Mouse (Mus musculus): ENCODE results near the gene Ccdc146.

DNA sequence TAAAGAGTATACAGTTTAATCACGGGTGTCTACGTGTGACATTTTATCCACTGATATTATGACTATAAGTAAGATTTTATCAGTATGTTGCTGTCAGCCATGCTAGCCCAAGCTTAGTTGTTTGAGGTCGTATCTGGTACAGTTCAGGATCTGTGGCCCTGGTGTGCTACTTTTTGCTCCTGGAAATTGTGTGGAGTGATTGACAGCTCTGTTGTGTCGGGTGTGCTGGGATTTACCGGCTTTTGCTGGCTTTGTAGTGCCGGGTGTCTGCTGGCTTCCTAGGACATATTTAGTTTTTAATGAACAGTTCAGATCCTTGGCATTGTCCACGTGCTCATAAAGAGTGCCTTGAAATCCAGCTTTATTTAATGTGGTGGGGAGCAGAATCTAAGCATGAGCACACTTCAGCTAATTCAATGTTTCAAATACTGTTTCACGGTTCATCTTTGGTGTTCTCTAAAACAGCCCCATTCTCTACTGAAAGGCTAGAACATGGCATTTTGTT, 12.0 kb upstream of the Ccdc146 start:
- TF ChIP-seq CTCF (IDR thresholded peaks at IDR 0.05; ENCODE audit: low read depth) (no peak), EP300 (IDR thresholded peaks at IDR 0.05; ENCODE audit: low read depth) (no peak)

Data from liver, postnatal 0 days (tissue).